In genomic region chr11:120149510-120150200, GRCm38 (mm10) we compare ENCODE assay signal across 8 mouse cellular contexts. TPM values are rescaled to one million over a fixed set of nuclear protein-coding genes. Genes with fewer than 3 reads are reported as not detected.
DNase-seq lines count a peak whose midpoint lies in the region; ATAC-seq and TF ChIP-seq lines count a peak whose summit lies in the region.

No protein-coding gene starts in this region.

- peak overlapping the region; percentile 79; the same call in 1 of the 2 replicates for H3K4me3 ChIP-seq in heart, adult 2 months
- H3K4me3 ChIP-seq in forebrain, embryonic 10.5 days = peak overlapping the region; percentile 82
- H3K4me3 ChIP-seq in liver, embryonic 12.5 days = peak overlapping the region; percentile 90
- H3K4me3 ChIP-seq in stomach, postnatal 0 days (ENCODE audit: low read depth, low read length) = peak overlapping the region; percentile 81

- H3K27me3 ChIP-seq in heart, adult 2 months (ENCODE audit: control insufficient read depth, insufficient read depth, low read length) = no peaks in the 10 kb centered on the region
- no peaks in the 10 kb centered on the region for H3K27me3 ChIP-seq in forebrain, embryonic 10.5 days (ENCODE audit: poor library complexity, severe bottlenecking)
- H3K27me3 ChIP-seq in liver, embryonic 12.5 days (replicated peaks) = no peaks in the 10 kb centered on the region
- no peaks in the 10 kb centered on the region for H3K27me3 ChIP-seq in stomach, postnatal 0 days (ENCODE audit: control insufficient read depth, insufficient read depth, low read length)

- no peak for ATAC-seq in liver, embryonic 12.5 days
- no peak for ATAC-seq in stomach, postnatal 0 days (ENCODE audit: low FRiP score, low TSS enrichment)

- no peak for TF ChIP-seq CTCF in heart, adult 2 months (IDR thresholded peaks at IDR 0.05)
- no peak for TF ChIP-seq CTCF in stomach, postnatal 0 days (IDR thresholded peaks at IDR 0.05; ENCODE audit: low read depth)

- H3K9ac ChIP-seq in heart, adult 2 months (ENCODE audit: low read depth, low read length) = peak overlapping the region; percentile 39
- peak overlapping the region; percentile 88 for H3K9ac ChIP-seq in liver, embryonic 12.5 days
- 0 out of 2 replicates have a peak overlapping the region, but pooled peaks have one; percentile 23 for H3K9ac ChIP-seq in stomach, postnatal 0 days (ENCODE audit: low read length)

- intact Hi-C loops in heart, adult 2 months (cut with DNase I) = loop anchor here (2.0 kb wide), 1 partner anchor 39 kb away; no protein-coding TSS in a partner anchor
- intact Hi-C loops in heart, postnatal 25 days (cut with DNase I) = no loop called here

- H3K4me2 ChIP-seq in liver, embryonic 12.5 days = peak overlapping the region; percentile 90
- peak overlapping the region; percentile 88 for H3K4me2 ChIP-seq in stomach, postnatal 0 days (replicated peaks; ENCODE audit: low read depth)

- no peak for DNase-seq in heart, adult 2 months
- no peak for DNase-seq in heart, postnatal 25 days (ENCODE audit: low spot score)
- DNase-seq in A20 (ENCODE audit: low read depth, low spot score) = peak; percentile 51
- DNase-seq in forebrain, embryonic 10.5 days (ENCODE audit: extremely low spot score, low spot score) = no peak
- DNase-seq in stomach, postnatal 0 days (ENCODE audit: low spot score) = no peak
- DNase-seq in embryo, embryonic 9.5 days (ENCODE audit: extremely low spot score) = no peak
- DNase-seq in layer of hippocampus, postnatal 10 days (ENCODE audit: low spot score in 2 of 2) = no peak

- no peak for TF ChIP-seq EP300 in heart, adult 2 months (IDR thresholded peaks at IDR 0.05; ENCODE audit: insufficient read depth, low read depth, low read length)
- no peak for TF ChIP-seq EP300 in stomach, postnatal 0 days (optimal IDR thresholded peaks at IDR 0.05)

- no peaks in the 10 kb centered on the region for H3K9me3 ChIP-seq in forebrain, embryonic 10.5 days
- H3K9me3 ChIP-seq in liver, embryonic 12.5 days (replicated peaks) = no peaks in the 10 kb centered on the region
- no peaks in the 10 kb centered on the region for H3K9me3 ChIP-seq in stomach, postnatal 0 days (ENCODE audit: control insufficient read depth, low read length)

- TF ChIP-seq POLR2A in heart, adult 2 months (IDR thresholded peaks at IDR 0.05; ENCODE audit: insufficient read depth, low read depth, low read length) = no peak

- H3K79me2 ChIP-seq in heart, adult 2 months (replicated peaks; ENCODE audit: control insufficient read depth, insufficient read depth, low read length) = peaks cover 4% of the 10 kb centered on the region

- H3K36me3 ChIP-seq in heart, adult 2 months (ENCODE audit: control insufficient read depth, insufficient read depth, low read length) = no peaks in the 10 kb centered on the region
- peaks cover 25% of the 10 kb centered on the region for H3K36me3 ChIP-seq in forebrain, embryonic 10.5 days (replicated peaks)
- peaks cover 39% of the 10 kb centered on the region for H3K36me3 ChIP-seq in liver, embryonic 12.5 days
- no peaks in the 10 kb centered on the region for H3K36me3 ChIP-seq in stomach, postnatal 0 days (ENCODE audit: control insufficient read depth, insufficient read depth, low read length)

- peaks cover 9% of the 10 kb centered on the region for H3K4me1 ChIP-seq in heart, adult 2 months (ENCODE audit: control insufficient read depth, insufficient read depth, low read length)
- peaks cover 32% of the 10 kb centered on the region for H3K4me1 ChIP-seq in forebrain, embryonic 10.5 days
- peaks cover 57% of the 10 kb centered on the region for H3K4me1 ChIP-seq in liver, embryonic 12.5 days
- H3K4me1 ChIP-seq in stomach, postnatal 0 days (replicated peaks; ENCODE audit: control insufficient read depth, insufficient read depth) = peaks cover 3% of the 10 kb centered on the region; the same call in 1 of the 2 replicates

- no peak overlapping the region; the same call in 1 of the 2 replicates for H3K27ac ChIP-seq in heart, adult 2 months
- peak overlapping the region; percentile 88 for H3K27ac ChIP-seq in forebrain, embryonic 10.5 days
- peak overlapping the region; percentile 88 for H3K27ac ChIP-seq in liver, embryonic 12.5 days
- no peak overlapping the region for H3K27ac ChIP-seq in stomach, postnatal 0 days (replicated peaks)

- WGBS in heart, adult 2 months = 34% methylated on average over 6 of the region's 6 CpGs
- WGBS in forebrain, embryonic 10.5 days = 60% methylated on average over 6 of the region's 6 CpGs
- WGBS in liver, embryonic 12.5 days (ENCODE audit: insufficient replicate concordance) = 29% methylated on average over 6 of the region's 6 CpGs
- 38% methylated on average over 6 of the region's 6 CpGs for WGBS in stomach, postnatal 0 days

RNA-seq across cellular contexts. Expression of gene Slc38a10, which starts 1.5 kb away (rescaled TPM):
- total RNA-seq in heart, adult 2 months (2021) = 10 to 100 TPM; 83.1 to 89.6 TPM
- 84.5 and 128 TPM in 2 replicates for polyA plus RNA-seq in heart, adult 2 months (2012; rRNA removed)
- 10 to 100 TPM; 75.9 to 78.0 TPM for total RNA-seq in heart, postnatal 25 days (2021)
- polyA plus RNA-seq in forebrain, embryonic 10.5 days (2016; fragmentation: Nextera tagmentation; extraction: Ambion mirVana) = 90.6 and 93.2 TPM in 2 replicates
- polyA plus RNA-seq in liver, embryonic 12.5 days (2016; fragmentation: Nextera tagmentation; extraction: Ambion mirVana) = 54.9 and 55.2 TPM in 2 replicates
- 40.5 and 42.3 TPM in 2 replicates for polyA plus RNA-seq in stomach, postnatal 0 days (2015; fragmentation: Nextera tagmentation; extraction: Ambion mirVana)
- 100 to 1,000 TPM; 107 to 123 TPM for total RNA-seq in layer of hippocampus, postnatal 10 days (2021)

RNA-seq across cellular contexts. Expression of gene Ndufaf8, which starts 50.9 kb away (rescaled TPM):
- 10 to 100 TPM; 82.7 to 93.9 TPM for total RNA-seq in heart, adult 2 months (2021)
- polyA plus RNA-seq in heart, adult 2 months (2012; rRNA removed) = 35.5 and 51.0 TPM in 2 replicates
- total RNA-seq in heart, postnatal 25 days (2021) = 10 to 100 TPM; 67.1 to 69.7 TPM
- 87.4 and 97.7 TPM in 2 replicates for polyA plus RNA-seq in forebrain, embryonic 10.5 days (2016; fragmentation: Nextera tagmentation; extraction: Ambion mirVana)
- polyA plus RNA-seq in liver, embryonic 12.5 days (2016; fragmentation: Nextera tagmentation; extraction: Ambion mirVana) = 64.4 and 68.1 TPM in 2 replicates
- polyA plus RNA-seq in stomach, postnatal 0 days (2015; fragmentation: Nextera tagmentation; extraction: Ambion mirVana) = 84.8 and 84.9 TPM in 2 replicates
- 10 to 100 TPM; 36.4 to 37.3 TPM for total RNA-seq in layer of hippocampus, postnatal 10 days (2021)

RNA-seq across cellular contexts. Expression of gene Tepsin, which starts 51.1 kb away (rescaled TPM):
- total RNA-seq in heart, adult 2 months (2021) = 1 to 10 TPM; 6.1 to 6.3 TPM
- polyA plus RNA-seq in heart, adult 2 months (2012; rRNA removed) = 19.1 and 22.8 TPM in 2 replicates
- 1 to 10 TPM; 7.4 to 8.2 TPM for total RNA-seq in heart, postnatal 25 days (2021)
- 17.7 and 20.6 TPM in 2 replicates for polyA plus RNA-seq in forebrain, embryonic 10.5 days (2016; fragmentation: Nextera tagmentation; extraction: Ambion mirVana)
- polyA plus RNA-seq in liver, embryonic 12.5 days (2016; fragmentation: Nextera tagmentation; extraction: Ambion mirVana) = 9.3 and 11.3 TPM in 2 replicates
- 8.3 and 11.5 TPM in 2 replicates for polyA plus RNA-seq in stomach, postnatal 0 days (2015; fragmentation: Nextera tagmentation; extraction: Ambion mirVana)
- total RNA-seq in layer of hippocampus, postnatal 10 days (2021) = 10 to 100 TPM; 19.3 to 19.7 TPM

Comparison
In these comparisons a context has a peak if more than half of its experiments do, and no peak if none do; other contexts are left out.
1. H3K27ac ChIP-seq: peak in forebrain, embryonic 10.5 days (single experiment) and liver, embryonic 12.5 days (single experiment); none in heart, adult 2 months (single experiment) and stomach, postnatal 0 days (single experiment).
2. H3K9ac ChIP-seq: peak in every context shown above with its lines; median percentile 88 in liver, embryonic 12.5 days; 39 in heart, adult 2 months; 23 in stomach, postnatal 0 days.
3. Peak in every context shown above with its lines, with median percentiles within 50 percentile points of each other: H3K4me3 ChIP-seq.